Mouse (Mus musculus) frontal cortex, adult (tissue): Measurements from ENCODE around the gene Dcakd.
"Not testable (repeated sequence)": the region's sequence is repeated elsewhere in the genome, so short reads cannot be mapped to it uniquely, and the experiment has no call there.

Source experiments
- ATAC-seq: cut with Nextera tagmentation; 2 replicates; pipeline ENCODE4 v1.9.2; 2017; ENCODE audit warnings: mild to moderate bottlenecking, moderate library complexity, mixed read lengths; ENCODE audit not compliant: low TSS enrichment

Dcakd gene

DNA sequence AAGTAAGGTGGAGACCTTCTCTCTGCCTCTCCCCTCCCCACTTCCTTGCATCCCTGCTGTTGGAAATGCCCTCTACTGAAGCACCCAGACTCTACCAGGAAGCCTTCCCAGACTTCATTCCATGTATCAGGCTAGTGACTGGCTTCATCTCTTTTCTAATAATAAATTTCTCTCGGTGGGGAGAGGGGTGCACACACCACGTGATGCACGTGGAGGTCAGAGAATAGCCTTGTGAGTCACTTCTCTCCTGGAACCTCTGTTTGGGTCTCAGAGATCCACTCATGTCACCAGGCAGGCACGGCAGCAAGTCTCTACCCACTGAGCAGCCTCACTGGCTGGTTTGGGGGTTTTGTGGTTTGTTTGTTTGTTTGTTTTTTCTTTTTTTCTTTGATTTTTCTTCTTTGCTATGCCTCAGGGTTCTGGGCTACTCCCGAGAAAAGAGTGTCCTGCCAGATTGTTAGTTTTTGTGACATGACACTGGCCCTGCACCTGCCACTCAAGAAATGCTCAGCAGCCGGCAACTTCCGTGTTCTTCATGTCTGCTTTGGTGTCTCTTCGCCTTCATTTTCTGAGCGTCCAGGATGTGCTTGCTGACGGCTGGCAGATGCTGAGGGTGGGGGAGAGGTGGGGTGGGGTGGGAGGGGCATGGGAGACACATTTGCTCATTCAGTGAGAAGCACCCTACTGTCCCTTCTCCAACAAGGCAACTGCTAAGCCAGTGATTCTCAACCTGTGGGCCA, 46.8 kb downstream of the Dcakd start:
- ATAC-seq = no peak

- ATAC-seq = no peak
Observed at GRCm38 (mm10) chr11:102978052-102978666, 50.0 kb downstream of the Dcakd start.

DNA sequence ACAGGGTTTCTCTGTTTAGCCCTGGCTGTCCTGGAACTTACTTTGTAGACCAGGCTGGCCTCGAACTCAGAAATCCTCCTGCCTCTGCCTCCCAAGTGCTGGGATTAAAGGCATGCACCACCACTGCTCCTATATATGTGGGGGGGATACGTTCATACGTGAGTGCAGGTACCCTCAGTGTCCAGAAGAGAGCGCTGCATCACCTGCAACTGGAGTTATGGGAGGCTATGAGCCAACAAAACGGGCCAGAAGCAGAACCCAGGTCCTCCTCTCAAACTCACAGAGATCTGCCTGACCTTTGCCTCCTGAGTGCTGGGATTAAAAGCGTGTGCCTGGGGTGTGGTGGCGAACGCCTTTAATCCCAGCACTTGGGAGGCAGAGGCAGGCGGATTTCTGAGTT, 52.2 kb downstream of the Dcakd start:
- not testable (repeated sequence) for ATAC-seq

- ATAC-seq = no peak
Observed at GRCm38 (mm10) chr11:102972326-102972725, 55.8 kb downstream of the Dcakd start.

DNA sequence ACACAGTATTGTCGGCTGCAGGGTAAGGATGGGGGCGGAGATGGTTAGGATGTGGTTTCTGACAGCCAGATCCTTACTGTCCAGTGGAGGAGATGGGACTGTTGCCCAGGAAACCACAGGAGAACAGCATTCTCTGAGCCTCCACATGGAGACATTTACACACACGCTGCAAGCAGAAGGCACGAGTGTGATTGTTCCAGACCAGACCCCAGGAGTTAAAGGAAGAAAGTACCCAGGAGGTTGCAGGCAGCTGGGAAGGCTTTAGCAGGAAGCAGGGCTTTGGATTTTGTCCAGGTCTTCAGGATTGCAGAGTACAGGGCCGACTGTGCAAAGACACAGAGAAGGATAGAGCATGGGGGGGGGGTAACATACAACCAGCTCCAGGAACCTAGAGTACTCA, 56.5 kb downstream of the Dcakd start:
- peak; percentile 69; the same call in 1 of the 2 replicates for ATAC-seq

GRCm38 (mm10) chr11:102964547-102965091, 63.5 kb downstream of the Dcakd start:
- ATAC-seq = no peak

GRCm38 (mm10) chr11:102963855-102964546, 64.1 kb downstream of the Dcakd start:
- ATAC-seq = no peak

GRCm38 (mm10) chr11:102963246-102963854, 64.8 kb downstream of the Dcakd start:
- ATAC-seq = no peak

- no peak for ATAC-seq
Observed at GRCm38 (mm10) chr11:102962861-102963245, 65.3 kb downstream of the Dcakd start.

DNA sequence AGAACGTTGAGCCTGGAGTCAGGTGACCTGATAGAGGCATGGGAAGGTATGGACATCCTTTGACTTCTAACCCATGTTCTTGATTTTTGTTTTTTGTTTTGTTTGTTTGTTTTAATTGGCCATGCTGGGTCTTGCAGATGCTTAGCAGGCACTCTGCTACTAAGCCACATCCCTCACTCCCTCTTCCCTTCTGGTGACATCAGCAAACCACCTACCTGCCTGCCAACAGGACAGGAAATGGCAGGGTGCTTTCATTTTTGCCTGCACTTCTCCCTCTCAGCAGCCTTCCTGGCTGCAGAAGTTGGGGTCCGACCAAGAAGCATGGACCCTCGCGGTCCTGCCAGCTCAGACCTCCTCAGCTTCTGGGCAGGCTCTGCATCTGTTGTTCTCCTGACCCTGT, 67.1 kb downstream of the Dcakd start:
- ATAC-seq = no peak

- no peak for ATAC-seq
Observed at GRCm38 (mm10) chr11:102958870-102959269, 69.3 kb downstream of the Dcakd start.

DNA sequence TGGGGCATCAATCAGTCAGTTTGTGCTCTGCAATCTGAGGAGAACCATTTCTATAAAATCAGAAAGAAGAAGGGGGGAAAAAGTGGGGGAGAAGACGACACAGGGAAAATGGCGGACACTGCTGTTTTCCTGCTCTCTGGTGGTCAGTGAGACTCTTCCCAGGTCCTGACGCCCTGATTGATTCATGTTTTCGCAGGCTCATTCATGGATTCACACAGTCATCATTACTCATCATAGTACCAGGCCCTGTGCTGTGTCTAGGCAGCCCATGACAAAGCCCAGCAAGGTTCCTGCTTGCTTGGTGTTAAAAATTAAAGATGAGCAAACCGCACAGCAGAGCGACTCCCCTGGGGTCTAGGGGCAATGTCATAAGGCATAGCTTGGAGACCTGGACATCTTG, 69.7 kb downstream of the Dcakd start:
- no peak for ATAC-seq

DNA sequence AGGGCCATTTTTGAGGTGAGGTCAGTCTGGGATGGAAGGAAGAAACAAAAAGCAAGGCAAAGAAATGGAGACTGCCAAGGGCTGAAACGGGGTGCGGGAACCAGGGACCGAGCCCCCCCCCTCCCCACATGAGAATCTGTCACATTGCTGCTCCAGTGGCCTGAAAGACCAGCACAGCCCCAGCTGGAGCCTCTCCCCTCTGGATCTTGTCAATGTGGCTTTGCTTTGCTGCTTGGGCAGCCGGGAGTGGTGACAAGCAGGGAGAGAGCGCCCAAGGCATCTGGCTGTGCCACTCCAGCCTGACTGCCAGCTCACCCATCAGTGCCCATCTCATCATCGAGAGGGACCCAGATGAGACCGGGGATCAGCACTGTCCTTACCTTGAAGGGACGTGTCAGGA, 70.4 kb downstream of the Dcakd start:
- no peak for ATAC-seq

DNA sequence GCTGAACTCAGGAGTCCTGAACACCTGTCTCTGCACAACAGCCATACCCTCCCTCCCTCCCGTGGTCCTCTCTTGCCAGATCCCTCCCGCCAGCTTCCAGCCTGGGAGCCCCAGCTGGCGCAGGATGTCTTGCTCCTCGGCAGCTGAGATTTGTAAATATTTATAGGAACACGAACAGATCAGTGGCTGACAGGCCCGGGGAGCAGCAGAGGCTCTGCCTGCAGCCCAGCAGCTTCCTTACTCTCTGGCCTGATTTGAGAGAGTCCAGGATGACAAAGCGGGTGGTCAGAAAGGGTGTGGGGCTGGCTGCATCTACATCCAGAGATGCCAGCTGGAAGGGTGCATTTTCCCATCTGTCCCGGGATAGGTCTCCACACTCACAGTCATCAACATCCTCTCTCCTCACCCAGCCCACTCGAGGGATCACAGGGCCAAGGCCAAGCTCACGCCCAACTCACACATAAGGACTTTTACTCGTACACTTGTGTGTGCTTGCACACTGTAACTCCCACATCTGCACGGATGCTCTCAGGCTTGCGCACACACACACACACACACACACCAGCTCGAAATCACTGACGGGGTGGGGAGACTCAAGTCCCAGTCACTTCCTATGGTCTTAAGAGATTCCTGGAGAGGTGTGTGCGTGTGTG, 71.0 kb downstream of the Dcakd start:
- ATAC-seq = no peak; the same call in 1 of the 2 replicates

DNA sequence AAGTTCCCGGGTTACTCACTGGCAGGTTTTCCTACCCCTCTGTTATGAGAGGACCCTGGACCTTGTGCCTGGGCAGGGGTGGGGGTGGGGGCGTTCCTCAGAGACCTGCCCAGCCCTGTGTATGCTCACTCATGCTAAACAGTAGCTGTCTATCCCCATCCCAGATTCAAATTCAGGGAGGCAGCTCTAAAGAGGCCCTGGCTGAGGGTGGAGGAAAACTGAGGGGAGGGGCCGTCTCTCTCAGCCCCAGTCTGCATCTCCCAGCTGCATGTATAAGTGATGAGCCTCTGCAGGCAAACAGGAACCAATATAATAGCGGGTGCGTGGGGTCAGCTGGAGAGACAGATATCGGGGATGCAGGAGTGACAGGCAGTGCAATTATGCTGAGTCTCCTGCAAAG, 75.2 kb downstream of the Dcakd start:
- ATAC-seq = no peak

DNA sequence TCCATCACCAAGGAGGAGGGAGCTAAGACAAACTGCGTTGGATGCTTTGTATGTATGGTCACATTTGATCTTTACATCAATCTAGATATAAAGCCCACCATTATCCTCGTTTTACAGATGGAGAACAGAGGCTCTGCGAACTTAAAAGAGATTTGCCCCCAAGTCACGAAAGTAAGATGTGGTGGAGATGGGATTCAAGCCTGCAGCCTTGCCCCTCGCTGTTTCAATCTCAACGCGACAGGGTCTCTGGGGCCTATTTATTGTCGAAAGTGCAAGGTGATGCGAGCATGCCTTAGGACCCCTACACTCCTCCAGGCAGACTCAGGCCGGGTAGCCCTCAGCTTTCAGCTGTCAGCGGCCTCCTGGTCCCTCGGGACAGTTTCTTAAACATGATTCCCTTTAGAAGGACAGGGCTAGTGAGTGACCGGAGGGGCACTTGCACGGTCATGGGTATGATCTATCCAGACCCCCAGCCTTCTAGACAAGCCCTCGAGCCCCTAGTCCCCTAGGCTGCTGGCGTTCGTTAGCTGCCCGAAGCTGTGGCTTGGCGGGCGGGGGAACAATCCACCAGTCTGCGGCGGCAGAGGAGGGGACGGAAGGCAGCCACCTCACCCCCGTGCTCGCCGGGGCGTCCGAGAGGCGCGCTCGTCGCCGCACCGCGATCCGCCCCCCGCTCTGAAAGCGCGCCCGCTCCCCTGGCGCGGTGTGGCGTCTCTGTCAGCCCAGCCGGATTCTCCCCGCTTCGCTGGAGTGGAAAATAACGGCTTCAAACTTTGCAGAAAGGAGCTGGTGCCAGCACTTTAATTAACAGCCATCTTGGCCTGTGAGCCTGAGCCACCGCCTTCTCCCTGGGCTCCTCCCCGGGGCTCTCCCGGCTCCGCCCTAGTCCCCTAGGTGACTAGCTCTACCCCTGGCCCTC, 79.8 kb downstream of the Dcakd start:
- ATAC-seq = peak; percentile 31; the same call in 1 of the 2 replicates

DNA sequence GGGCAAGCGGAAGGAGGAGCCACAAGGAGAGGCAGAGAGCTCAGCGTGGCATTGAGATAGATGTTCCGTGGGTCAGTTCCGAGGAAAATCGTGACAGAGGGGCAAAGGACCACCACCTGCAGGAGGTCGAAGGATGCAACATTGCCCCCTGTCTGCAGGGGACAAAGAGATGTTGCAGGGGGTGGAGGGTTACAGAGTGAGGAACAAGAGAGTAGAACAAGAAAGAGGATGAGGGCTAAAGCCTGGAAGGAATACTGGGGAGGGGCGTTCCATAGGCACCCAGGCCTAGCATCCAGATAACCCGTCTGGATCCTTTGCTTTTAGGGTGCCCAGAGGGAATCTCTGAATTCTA, 81.2 kb downstream of the Dcakd start:
- ATAC-seq = no peak

DNA sequence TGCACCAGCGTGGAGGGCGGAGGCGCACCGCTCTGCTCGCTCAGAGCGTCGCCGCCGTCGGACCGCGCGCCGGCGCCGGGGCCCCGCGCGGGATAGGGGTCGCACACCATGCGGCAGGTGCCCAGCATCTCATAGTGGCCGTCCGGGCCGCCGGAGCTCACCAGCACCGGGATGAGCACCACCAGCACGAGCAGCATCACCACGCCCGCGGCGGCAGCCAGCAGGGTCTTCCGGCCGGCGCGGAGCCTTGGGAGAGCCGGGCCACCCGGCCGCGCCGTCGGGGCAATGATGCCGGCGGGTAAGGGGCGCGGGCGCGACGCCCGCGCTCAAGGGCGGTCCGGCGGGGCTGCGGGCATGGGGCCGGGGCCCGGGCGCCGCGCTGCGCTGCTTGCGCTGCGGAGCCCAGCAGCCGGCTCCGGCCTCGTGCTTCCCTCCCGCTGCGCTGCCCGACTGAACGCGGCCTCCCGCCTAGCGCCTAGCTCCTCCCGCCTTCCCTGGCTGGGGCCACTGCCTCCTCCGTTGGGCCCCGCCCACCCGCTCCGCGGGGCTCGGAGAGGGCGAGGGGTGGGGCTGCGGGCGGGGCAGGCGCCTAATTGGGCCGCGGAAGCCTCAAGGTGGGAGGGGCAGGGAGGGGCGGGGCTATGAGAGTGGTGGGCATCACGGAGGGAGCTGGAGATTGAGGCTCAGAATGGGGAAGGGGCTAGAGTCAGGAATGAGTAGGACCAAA, 81.7 kb downstream of the Dcakd start, which contains the start of gene C1ql1:
Gene C1ql1 (minus strand): TSS at position 424 of the 727 bp plus-strand sequence.
- ATAC-seq = no peak

DNA sequence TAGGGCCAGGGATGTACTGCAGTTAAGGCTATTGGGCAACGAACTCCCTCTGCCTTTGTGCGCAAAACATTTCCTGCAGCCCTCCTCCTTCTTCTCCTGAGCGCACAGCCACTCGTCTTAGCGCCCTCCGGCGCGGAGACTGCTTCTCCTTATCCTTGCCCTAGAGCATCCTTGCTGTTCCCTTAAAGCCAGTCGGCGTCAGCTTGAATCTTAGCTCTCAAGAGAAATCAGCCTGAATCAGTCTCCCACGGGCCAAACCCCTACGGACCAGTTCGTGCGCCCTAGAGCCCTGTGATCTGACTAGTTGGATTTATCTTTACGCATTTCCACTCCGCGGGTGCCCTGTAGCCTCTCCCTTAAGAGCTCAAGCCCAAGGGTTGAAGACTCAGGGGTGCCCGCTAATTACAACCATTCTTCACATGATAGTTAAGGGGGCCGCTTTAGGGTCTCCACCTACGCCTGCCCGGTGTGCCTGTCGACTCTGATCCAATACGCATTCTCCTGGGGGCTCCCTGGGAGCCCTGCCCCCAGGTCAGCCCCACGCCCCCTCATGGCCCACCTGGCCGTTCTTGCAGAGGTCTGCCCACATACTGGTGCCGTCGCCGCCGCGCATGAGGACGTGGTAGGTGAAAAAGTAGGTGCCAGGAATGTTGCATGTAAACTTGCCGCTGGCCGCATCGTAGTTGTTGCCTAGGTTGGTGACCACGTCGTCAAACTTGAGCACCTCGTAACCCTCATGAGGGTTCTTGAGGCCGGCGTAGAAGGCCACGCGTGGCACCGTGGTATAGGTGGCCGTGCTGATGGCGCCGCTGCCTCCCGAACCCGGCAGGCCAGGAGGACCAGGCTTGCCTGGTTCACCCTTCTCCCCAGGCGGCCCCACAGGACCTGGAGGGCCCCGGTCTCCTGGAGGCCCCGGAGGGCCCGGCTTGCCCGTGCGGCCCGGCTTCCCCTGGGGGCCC, 82.5 kb downstream of the Dcakd start:
- ATAC-seq = no peak
